Mouse (Mus musculus): ENCODE results near the gene Mast3.

Mast3 gene

DNA sequence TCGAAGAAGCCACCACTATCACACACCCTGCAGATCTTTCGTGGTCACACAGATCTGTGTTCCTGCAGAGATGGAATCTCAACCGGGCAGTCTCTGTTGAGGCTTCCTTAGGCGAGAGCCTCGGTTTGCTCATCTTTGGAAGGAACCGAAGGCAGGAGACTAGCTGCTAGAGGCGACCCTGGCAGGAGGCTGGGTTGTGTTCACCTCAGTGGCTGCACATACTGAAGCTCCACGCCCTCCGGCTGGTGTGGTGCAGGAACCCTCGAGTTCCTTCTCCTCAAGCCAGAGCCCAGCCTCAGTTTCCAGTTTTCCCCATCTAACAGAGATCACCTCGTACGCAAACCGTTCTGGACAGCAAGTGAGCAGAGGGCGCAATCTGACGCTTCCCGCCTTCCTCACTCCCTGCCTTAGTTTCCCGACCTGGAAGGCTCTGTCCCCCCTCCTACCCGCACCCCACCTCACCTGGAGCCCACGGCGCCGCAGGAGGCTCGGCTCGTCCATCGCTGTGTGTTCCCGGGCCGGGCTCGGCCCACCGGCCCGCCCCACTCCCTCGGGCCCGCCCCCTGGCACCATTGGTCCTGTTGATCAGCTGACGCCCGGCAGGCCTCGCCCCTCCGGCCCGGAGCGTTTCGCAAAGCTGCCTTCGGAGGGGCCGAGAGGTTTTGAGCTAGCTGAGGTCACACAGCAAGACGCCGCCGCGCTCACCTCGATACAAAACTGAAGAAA, at the start of gene Mast3:
TSS of gene Mast3 (minus strand) at position 574 of the 726 bp plus-strand sequence.
- peak; percentile 83 to 84 for DNase-seq

DNA sequence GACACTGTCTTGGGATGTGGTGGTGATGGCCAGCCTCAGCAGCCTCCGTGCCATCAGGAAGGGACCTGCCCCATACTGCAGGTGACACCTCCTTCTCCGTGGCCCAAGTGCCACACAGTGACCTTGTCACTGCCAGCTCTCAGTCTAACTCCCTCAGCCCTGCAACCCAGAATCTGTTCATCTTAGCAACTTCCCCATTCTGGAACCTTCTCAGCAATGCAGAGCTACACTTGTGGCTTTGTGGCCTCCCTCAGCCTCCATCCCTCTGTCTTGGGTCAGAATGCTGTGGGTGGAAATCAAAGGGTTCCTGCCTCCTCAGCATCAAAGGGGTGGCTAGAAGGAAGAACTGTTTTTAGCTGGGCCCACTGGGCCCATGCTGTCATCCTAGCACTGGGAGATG, 49.0 kb upstream of the Mast3 start:
- DNase-seq: no peak

DNA sequence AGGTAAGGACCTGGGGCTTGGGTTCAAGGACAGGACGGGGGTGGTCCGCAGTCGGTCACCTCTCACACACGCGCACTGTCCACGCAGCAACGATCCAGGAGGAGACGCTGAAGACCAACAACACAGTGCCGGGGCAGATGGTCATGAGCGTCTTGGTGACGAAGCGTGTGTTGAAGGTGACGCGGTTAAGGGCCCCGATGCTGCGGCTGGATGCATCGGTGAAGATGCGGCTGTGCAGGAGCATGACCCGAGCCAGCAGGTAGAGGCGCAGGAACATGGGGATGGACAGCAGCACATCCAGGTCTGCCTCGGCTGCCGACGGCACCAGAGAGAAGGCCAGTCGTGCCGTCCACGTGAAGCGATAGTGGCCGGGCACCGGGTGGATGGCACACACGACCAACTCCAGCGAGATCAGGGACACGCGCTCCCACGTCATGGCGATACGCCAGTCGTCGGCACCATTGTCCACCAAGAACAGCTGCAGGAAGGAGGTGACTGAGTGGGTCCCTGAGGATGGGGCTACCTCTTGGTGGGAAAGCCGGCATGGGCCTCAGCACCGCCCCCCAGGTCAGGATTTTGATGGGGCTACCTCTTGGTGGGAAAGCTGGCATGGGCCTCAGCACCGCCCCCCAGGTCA, 47.9 kb upstream of the Mast3 start:
- DNase-seq: no peak

DNA sequence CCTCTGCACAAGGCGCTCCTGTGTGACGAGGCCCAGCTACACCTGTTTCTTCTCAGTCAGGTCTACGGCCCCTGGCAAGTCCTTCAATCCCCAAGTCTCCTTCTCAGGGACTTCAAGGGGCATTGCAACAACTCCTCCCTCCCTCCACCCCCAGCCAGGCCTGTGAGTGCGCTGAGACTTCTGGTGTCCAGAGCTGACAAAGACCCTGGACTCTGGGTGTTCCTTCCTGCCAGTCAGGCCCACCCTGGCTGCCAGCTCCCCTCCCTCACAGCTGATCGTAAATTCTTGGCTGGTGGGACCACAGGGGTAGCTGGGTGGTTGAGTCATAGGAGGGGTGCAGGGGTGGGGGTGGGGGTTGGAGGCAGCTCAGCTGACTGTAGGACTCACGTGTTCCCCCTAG, 47.0 kb upstream of the Mast3 start:
- DNase-seq: no peak

DNA sequence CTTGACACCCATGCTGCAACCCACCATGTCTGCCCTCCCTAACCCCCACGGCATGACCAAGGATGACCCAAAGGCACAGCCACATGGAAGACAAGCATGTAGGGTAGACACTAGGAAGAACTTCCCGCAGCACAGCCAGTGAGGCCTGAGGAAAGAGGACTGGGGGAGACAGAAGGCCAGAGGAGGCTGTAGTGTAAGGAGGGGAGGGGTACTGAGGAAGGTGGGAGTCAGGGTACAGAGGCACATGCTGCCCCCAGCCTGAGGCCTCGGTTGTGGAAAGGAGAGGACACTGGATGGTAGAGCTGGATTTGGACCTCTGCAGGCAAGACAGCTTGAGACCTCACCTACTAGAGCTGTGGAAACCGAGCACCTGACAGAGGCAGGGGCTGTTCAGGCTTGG, 46.1 kb upstream of the Mast3 start:
- DNase-seq: no peak

DNA sequence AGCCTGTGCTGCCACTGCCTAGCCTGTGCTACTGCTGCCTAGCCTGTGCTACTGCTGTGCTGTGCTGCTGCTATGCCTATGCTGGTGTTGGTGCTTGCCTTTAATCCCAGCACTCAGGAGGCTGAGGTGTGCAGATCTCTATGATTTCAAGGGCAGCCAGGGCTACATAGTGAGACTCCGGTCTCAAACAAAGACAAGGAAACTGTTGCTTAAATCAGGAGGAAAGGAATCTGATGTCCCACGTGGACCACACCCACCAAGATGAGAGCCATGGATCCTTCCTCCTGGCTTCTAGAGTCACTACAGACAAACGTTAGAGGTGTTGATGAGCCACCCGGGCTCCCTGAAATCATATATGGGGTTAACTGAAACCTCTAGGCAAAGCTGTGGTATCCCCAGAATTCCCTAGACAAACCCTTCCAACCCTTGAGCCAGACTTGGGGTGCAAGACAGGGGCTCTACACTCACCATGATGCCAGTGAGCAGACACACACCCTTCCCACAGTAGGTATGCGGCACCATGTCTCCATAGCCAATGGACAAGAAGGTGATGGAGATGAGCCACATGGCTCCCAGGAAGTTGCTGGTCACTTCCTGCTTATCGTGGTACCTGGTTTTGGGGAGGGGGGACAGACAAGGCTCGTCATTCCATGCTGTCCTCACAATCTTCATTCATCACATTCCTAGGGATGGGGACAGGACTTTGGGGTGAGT, 45.4 kb upstream of the Mast3 start:
- DNase-seq: no peak

DNA sequence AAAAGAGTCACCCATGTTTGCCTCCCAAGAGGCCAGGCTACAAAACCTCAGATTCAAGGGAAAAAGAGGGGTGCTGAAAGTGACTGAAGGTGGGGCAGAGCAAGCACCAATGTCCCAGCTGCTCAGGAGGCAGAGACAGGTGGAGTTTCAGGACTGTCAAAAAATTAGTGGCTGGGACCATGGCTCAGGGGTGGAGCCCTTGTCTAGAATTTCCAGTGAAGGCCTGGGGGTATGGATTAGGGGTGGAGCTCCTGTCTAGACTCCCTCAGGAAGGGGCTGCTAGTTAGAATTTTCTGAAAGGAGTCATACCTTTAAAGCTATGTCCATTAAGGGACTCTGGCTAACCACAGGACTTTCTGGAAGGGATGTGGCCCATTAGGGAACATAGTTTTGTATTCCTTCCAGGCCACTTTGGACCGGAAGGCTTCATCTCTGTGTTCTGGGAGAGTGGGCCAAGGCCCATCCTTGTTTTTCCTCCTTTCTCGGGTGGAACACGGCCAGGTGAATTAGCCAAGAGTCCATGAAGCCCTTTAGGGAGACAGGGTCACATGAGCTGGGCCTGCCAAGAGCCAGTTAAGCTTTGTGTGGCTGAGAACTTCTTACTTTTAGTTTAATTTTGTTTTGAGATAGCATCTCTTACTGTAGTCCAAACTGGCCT, 44.6 kb upstream of the Mast3 start:
- DNase-seq: no peak

DNA sequence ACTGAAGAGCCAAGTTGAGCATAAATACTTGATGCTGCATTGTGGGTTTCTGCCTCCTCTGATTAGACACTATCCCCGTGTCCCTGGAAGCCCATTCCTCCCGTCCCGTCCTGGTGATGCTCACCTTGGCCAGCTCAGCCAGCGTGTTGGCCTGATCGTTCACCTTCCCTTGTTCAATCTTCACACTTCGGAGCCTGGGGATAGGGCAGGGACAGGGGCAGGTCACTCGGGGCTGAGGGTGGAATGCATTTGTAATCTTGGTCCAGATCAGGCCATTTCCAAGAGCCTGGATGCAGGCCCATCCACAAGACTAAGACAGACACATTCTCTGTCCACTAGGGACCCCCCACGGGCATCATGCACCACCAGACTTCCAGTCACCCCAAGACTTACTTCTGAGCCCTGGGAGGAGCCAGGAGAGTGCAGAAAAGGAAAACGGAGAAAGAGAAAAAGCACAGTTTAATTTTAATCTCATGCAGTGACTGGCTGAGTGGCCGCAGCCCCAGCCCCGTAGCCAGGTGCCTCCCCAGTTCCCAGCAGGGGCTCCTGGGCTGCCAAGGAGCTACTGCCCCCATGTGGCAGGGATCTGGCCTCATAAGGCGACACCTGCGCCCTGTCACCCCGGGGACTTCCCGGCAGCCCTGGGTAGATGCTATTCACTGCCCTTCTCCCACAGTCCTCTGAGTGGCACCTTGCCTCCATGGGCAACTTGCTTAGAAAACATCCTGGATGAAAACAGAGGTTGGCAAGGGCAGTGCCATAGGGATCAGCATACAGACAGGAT, 41.7 kb upstream of the Mast3 start:
- no peak for DNase-seq

DNA sequence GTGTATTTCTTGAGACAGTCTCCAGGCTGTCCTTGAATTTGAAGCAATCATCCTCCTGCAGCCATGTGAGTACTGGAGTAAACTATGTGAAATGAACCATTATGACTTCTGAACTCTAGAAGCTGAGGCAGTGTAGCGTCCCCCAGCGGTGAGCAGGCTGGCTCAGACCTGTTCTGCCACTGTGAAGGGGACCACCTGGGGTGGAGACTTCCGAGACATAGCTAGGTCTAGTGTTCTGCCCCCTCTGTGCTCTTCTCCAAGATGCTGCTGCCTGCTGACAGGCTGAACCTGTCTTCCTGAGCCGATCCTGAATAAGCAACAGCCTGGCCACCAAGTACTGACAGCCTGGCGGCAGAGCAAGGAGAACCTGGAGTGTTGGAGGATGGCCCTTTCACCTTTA, 40.3 kb upstream of the Mast3 start:
- DNase-seq: no peak

DNA sequence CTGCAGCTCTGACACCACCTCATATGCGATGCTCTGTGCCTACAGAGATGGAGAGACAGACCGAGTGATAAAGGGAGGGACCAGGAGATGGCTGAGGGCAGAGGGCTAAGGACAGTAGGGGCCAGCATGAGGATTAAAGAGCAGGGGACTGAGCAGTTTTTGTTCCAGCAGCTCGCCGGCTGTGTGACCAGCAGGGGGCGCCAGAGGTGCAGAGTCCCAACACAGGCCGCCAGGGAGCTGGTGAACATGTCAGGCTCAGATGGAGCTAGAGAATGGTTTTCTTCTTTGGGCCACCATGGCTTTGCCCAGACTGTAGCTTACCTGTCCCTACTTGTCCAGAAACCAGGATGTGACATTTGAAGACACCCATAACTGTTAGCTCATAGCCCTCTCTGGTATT, 39.7 kb upstream of the Mast3 start:
- DNase-seq: peak; percentile 78 to 91

DNA sequence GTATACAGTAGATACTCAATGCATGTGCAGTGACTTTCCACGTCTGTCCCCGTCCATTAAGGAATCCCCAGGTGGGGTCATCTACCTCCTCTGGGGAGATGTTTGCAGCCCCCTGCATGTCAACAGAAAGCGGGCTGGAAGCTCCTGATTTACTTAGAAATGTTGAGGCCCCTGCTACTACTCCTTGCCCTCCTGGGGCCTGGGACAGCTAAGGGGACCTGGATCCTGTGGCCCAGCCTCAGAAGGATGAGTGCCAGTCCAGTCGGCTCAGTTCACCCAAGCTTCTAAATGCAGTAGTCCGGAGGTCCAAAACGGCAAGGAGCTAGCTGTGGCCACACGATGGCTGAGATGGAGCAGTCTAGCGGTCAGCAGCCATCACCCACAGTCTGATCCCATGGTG, 39.1 kb upstream of the Mast3 start:
- DNase-seq: no peak

DNA sequence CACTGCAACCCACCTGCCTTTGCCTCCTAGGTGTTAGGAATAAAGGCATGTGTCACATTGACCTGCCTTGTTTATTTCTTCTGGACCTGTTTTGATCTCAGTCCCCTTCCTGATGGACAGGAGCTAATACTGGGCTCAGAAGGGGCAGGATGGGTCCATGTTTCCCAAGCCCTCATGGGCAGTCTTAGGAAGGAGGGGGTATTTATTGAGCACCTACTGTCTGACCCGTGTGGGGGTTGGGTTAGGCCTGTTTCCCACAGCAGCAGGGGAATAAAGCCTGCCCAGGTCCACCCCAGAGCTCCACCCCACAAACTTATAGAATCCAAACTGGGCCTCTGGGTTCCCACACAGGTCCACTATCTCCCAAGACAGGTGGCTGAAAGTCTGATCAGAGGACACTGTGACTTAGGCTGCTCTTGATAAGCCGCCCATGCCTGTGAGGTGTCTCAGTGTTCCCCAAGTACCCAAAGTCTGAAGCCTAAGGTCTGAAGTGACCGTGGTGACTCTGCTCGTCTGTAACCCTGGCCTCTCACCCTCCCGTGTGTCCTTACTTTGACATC, 38.4 kb upstream of the Mast3 start:
- DNase-seq: no peak

DNA sequence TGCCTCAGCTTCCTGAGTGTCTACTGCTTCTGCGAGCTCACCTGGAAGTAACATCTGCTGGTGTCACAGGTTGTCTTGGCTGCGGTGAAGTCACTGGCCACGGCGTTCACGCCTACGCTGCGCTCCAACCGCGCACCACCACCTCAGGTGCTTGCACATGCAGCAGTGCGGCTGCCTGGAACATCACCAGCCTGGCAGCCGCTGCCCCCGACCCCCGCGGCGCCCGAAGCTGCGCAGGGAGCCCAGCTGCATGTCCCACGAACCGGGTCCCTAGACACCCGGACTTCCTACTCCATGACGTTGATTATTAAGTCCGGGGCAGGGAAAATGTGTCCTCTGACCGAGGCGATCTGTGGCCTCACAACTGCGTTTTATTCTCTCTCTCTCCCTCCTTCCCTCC, 37.6 kb upstream of the Mast3 start:
- no peak for DNase-seq

DNA sequence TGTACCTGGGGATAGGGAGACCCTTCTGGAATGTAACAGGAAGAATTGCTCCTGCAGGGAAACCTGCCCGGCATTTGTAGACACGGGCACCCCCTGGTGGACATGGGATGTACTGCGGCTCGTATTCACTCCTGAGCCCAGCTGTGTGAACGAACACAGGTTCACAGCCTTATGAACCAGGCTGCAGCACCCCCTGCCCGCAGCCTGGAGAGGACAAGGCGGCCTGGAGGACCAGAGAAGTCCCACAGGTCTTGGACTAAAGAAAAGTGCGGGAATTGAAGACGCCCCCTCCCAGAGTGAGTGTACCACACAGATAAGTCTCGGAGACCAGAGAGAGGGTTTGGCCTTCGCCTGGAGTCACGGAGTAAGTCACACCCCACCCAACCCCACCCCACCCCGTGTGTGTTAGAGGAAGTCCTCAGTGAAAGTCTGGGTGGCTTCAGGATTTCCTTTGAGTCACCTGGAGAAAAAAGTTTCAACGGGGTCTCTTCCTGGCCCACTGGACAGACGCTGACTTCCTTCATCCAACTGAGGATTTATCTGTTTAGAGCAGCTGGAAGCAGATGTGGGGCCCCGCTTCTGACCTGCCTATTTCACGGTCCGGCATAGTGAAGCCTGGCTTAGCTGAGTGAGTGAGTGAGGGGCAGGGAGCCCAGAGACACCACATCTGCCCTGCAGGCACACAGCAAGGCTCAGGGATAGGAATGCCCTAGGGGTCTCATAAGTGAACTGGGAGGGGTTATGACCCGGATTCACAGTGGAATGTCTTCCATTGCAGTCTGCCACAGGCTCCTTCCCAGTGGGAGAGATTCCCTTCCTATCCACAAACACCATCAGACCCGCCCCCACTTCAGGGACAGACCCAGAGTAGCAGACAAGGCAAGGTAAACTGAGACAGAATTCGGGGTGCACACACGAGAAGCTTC, 36.6 kb upstream of the Mast3 start:
- peak; percentile 86 to 96 for DNase-seq

DNA sequence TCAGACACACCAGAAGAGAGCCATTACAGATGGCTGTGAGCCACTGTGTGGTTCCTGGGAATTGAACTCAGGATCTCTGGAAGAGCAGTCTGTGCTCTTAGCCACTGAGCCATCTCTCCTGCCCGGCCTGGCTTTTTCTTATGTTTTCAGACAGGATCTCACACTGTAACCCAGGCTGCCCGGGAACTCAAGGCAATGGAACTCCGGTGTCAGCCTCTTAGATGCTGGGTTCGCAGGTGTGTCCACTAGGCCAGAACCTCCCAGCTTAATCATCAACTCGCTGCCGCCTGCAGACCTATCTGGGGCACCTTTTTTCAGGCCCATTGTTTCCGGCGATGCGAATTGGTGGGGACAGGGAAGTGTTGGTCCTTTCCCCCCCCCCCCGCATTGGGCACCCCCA, 35.7 kb upstream of the Mast3 start:
- DNase-seq: peak; percentile 75 to 76

DNA sequence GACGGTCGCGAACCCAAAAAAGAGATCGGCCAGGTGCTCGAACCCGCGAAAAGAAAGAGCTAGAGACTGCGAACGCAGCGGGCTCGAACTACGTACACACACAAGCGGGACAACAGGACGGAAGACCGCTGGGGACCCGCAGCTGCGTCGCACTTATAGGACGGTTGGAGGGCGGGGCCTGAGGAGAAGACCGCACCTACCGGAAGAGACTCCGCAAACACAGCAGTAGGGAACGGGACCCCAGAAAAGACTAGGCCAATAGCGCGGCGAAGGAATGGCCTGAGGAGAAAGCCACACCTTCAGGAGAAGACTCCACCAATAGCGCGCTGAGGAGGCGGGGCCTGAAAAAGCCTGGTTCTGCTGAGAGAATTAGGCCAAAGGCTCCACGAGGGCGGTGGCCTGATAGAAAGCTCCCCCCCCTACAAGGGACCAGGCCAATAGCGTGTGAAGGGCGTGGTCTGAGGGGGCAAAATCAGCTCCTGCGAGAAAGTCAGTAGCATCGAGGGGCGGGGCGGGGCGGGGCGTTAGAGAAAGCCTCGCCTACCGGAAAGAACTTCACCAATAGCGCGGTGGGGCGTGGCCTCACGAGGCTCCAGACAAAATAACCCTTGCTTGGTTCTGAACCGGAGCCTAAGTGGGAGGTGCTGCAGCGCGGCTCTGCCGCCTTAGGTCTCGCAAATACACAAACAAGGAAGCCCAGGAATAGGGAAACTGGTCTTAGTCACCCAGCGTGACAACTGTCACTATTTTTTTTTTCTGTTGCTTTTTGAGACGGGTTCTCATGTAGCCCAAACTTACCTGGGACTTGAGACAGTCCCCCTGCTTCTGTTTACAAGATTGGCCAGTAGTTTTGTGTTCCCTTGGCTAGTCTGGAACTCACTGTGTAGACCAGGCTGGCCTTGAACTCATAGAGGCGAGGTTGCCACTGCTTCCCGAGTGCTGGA, 34.8 kb upstream of the Mast3 start, which contains the start of gene Arrdc2:
TSS of gene Arrdc2 (minus strand) at position 313 of the 944 bp plus-strand sequence.
- peak; percentile 100 for DNase-seq

DNA sequence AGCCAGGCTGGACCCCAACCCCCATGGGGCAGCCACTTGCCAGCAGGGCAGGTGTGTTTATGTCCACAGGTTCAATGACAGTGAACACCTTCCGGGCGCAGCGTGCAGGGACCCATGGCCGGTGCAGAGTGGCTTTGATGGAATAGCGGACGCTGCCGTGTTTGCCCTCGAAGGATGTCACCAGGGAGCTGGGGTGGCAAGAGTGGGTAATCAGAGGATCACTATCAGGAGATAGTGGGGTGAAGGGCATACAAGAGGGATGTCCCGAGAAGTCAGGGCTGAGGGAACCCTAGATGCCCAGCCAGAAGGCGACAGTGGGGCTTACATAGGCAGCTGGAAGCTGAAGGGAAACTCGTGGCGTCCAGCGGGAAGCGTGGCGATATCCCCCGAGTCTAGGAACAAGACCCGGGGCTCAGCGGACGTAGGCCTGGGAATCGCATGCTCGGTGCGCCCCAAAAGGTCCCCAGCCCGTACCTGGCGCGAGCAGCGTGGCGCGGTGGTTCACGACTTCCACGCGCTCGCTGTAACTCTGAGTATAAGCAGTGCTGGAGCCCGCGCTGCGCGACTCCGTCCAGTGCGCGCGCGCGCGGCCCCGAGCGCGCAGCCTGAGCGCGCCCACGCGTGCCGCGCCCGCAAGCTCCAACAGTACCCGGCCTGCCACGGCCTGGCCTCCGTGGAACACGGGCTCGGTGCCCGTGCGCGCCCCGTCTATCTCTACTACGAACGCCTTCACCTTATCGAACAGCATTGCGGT, 34.0 kb upstream of the Mast3 start:
- no peak for DNase-seq

DNA sequence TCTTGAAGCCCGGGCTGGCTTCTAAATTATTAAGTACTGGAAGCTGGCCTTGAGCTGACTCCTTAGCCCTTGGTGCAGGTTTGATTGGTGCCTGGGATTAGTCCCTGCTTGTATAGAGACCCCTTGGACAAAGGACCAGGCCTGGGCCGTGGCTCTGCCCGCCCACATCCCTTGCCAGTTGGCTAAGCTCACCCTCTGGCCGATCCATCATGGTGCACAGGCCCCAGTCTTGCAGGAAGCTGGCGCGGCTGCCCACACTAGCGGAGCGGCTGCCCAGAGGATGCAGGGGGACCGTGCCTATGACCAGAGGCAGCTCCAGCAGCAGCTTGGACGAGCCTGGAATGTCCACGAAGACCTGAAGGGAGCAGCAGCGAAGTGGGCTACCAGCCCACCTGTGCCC, 31.8 kb upstream of the Mast3 start:
- DNase-seq: no peak

DNA sequence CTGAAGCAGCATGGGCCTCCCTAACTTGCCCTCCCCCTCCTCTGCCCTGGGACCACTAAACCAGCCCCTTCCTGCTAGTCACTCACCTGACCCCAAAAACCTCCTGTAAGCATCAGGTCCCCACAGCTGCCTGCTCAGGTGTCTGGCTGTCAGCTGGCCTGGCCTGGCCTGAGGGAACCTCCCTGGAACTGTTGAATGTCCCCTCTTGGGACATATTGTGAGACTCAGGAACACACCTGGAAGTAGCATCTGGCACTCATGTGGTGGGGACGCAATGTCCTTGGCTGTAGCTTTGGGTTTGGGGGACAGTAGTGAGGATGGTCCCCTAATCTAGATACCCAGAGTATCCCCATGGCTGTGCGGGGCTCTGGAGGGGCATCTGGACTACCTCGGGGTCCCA, 29.2 kb upstream of the Mast3 start:
- DNase-seq: no peak

All from kidney, adult 8-10 months (tissue).